Mouse (Mus musculus) hindbrain, postnatal 0 days (tissue): ENCODE data around the gene Ank. TPM values are rescaled to one million over a fixed set of nuclear protein-coding genes. Genes with fewer than 3 reads are reported as not detected.
"Not testable (repeated sequence)": the region's sequence is repeated elsewhere in the genome, so short reads cannot be mapped to it uniquely, and the experiment has no call there.

Experiments used
- ATAC-seq: fragments of 200-750 bp; cut with Nextera tagmentation; 2 replicates; pipeline ENCODE4 v1.8.0; 2017; ENCODE audit warnings: mild to moderate bottlenecking, moderate TSS enrichment, moderate library complexity
- DNase-seq: peaks from one replicate; pipeline ENCODE4 v3.0.0-alpha.2; 2015; ENCODE audit warnings: low spot score
- H3K27ac ChIP-seq: fragments of 300-500 bp; sonication (generic); 2 replicates; pipeline ENCODE4 v1.5.1; 2014; ENCODE audit warnings: mild to moderate bottlenecking
- H3K27me3 ChIP-seq: fragments of 300-500 bp; sonication (generic); 2 replicates; pipeline ENCODE4 v1.6.1; 2014; ENCODE audit warnings: low read length, mixed read lengths; ENCODE audit not compliant: insufficient read depth
- H3K36me3 ChIP-seq: fragments of 300-500 bp; sonication (generic); 2 replicates; pipeline ENCODE4 v1.6.1; 2014; ENCODE audit warnings: low read length, mixed read lengths; ENCODE audit not compliant: insufficient read depth
- H3K4me1 ChIP-seq: fragments of 300-500 bp; sonication (generic); 2 replicates; pipeline ENCODE4 v1.6.1; 2014; ENCODE audit warnings: antibody characterized with exemption, low read length, mixed read lengths; ENCODE audit not compliant: insufficient read depth
- H3K4me2 ChIP-seq: fragments of 300-500 bp; sonication (generic); 2 replicates; pipeline ENCODE4 v1.6.1; 2014; ENCODE audit warnings: low read depth, mild to moderate bottlenecking, low read length, moderate library complexity, mixed read lengths
- H3K4me3 ChIP-seq: fragments of 300-500 bp; sonication (generic); 2 replicates; pipeline ENCODE4 v1.5.1; 2014; ENCODE audit warnings: low read length
- H3K9ac ChIP-seq: fragments of 300-500 bp; sonication (generic); replicated peaks from 2 replicates; pipeline ENCODE4 v1.6.1; 2014; ENCODE audit warnings: mild to moderate bottlenecking, low read length, moderate library complexity, mixed read lengths
- H3K9me3 ChIP-seq: fragments of 300-500 bp; sonication (generic); 2 replicates; pipeline ENCODE4 v1.6.1; 2016; ENCODE audit warnings: low read length, mixed read lengths
- CTCF ChIP-seq: IDR thresholded peaks from 2 replicates; pipeline ENCODE4 v1.5.1; 2016; ENCODE audit warnings: antibody characterized with exemption, control low read depth, low read depth
- WGBS: fragments of 180-500 bp; shearing (Covaris S2); extraction: QIAGEN DNeasy Blood & Tissue Kit; methylation state at CpG from one replicate; pipeline ENCODE4 v1.1.7; 2014; 5-methylcytosine and 5-hydroxymethylcytosine counted together
- polyA plus RNA-seq: library from polyadenylated mRNA; unstranded; fragments of >200 nt; fragmentation: Nextera tagmentation; extraction: Ambion mirVana; gene quantifications from 2 replicates; pipeline ENCODE4 v1.2.1, GENCODE M21; 2015
- total RNA-seq: library from RNA; depleted of rRNA; stranded (reverse); fragments of >200 nt; gene quantifications from 2 replicates; pipeline ENCODE4 v1.2.3, GENCODE M21; 2014

Gene Ank
- total and polyA plus RNA-seq, 2 experiments from 2014 or later = 18.1 to 31.1 TPM

- WGBS = 11% methylated on average over 8 of the region's 8 CpGs
- Histone ChIP-seq H3K4me1 (peaks cover 20% of the 10 kb centered on the region), H3K9me3 (no peaks in the 10 kb centered on the region), H3K9ac (peak overlapping the region; percentile 91), H3K36me3 (no peaks in the 10 kb centered on the region), H3K27me3 (no peaks in the 10 kb centered on the region), H3K4me2 (peak overlapping the region; percentile 79), H3K4me3 (peak overlapping the region; percentile 89), H3K27ac (peak overlapping the region; percentile 96)
- DNase-seq = peak; percentile 61
- no peak for TF ChIP-seq CTCF
- no peak for ATAC-seq
These were observed 979 bp upstream of the Ank start for GRCm38 (mm10) chr15:27465391-27466005.

- ATAC-seq (no peak; the same call in 1 of the 2 replicates), DNase-seq (no peak)
- peak overlapping the region; percentile 89 for H3K4me3 ChIP-seq
- H3K36me3 ChIP-seq = no peaks in the 10 kb centered on the region
- peaks cover 13% of the 10 kb centered on the region for H3K4me1 ChIP-seq
- peak overlapping the region; percentile 96 for H3K27ac ChIP-seq
- H3K4me2 ChIP-seq = peak overlapping the region; percentile 79
- H3K9me3 ChIP-seq = no peaks in the 10 kb centered on the region
- no peaks in the 10 kb centered on the region for H3K27me3 ChIP-seq
- H3K9ac ChIP-seq = peak overlapping the region; percentile 91
- TF ChIP-seq CTCF = no peak
- 0% methylated on average over 24 of the region's 25 CpGs for WGBS
These were observed 609 bp downstream of the Ank start for GRCm38 (mm10) chr15:27467081-27467491.

GRCm38 (mm10) chr15:27467641-27468040, 1.2 kb downstream of the Ank start:
- H3K4me2 ChIP-seq = peak overlapping the region; percentile 79
- 6% methylated on average over 7 of the region's 7 CpGs for WGBS
- no peaks in the 10 kb centered on the region for H3K27me3 ChIP-seq
- H3K9ac ChIP-seq = peak overlapping the region; percentile 91
- ATAC-seq (0 out of 2 replicates have a peak, but pooled peaks have one; percentile 14), DNase-seq (peak; percentile 51)
- H3K4me3 ChIP-seq = peak overlapping the region; percentile 89
- H3K36me3 ChIP-seq = no peaks in the 10 kb centered on the region
- TF ChIP-seq CTCF = peak; percentile 3; the same call in 1 of the 2 replicates
- 0 out of 2 replicates have a peak overlapping the region, but pooled peaks have one; percentile 96 for H3K27ac ChIP-seq
- peaks cover 12% of the 10 kb centered on the region for H3K4me1 ChIP-seq
- no peaks in the 10 kb centered on the region for H3K9me3 ChIP-seq

GRCm38 (mm10) chr15:27468822-27469488, 2.5 kb downstream of the Ank start:
- WGBS = 75% methylated on average over 4 of the region's 4 CpGs
- H3K9ac ChIP-seq = no peak overlapping the region
- H3K9me3 ChIP-seq = no peaks in the 10 kb centered on the region
- H3K27ac ChIP-seq = no peak overlapping the region
- DNase-seq (no peak), ATAC-seq (no peak)
- peak overlapping the region; percentile 27; the same call in 1 of the 2 replicates for H3K4me2 ChIP-seq
- peaks cover 12% of the 10 kb centered on the region for H3K4me1 ChIP-seq
- no peak for TF ChIP-seq CTCF
- H3K36me3 ChIP-seq = no peaks in the 10 kb centered on the region
- H3K4me3 ChIP-seq = no peak overlapping the region
- no peaks in the 10 kb centered on the region for H3K27me3 ChIP-seq

- not testable (repeated sequence) for ATAC-seq
These were observed 3.9 kb downstream of the Ank start for GRCm38 (mm10) chr15:27470346-27470745.

GRCm38 (mm10) chr15:27472315-27472714, 5.8 kb downstream of the Ank start:
- Histone ChIP-seq H3K27me3 (no peaks in the 10 kb centered on the region), H3K4me2 (peak overlapping the region; percentile 21; the same call in 1 of the 2 replicates), H3K4me1 (peaks cover 12% of the 10 kb centered on the region), H3K9ac (no peak overlapping the region), H3K9me3 (no peaks in the 10 kb centered on the region), H3K36me3 (no peaks in the 10 kb centered on the region), H3K4me3 (no peak overlapping the region), H3K27ac (no peak overlapping the region)
- TF ChIP-seq CTCF = no peak
- 27% methylated on average over 9 of the region's 9 CpGs for WGBS
- no peak for ATAC-seq
- DNase-seq = no peak

More at GRCm38 (mm10) chr15:27470346-27470745, 3.9 kb downstream of the Ank start:
- DNase-seq, H3K27me3 ChIP-seq, H3K4me3 ChIP-seq, H3K36me3 ChIP-seq, H3K9ac ChIP-seq, H3K9me3 ChIP-seq, H3K4me2 ChIP-seq, H3K27ac ChIP-seq: not testable (repeated sequence)
- 63% methylated on average over 3 of the region's 3 CpGs for WGBS
- H3K4me1 ChIP-seq = peaks cover 12% of the 10 kb centered on the region
